Mouse (Mus musculus) regulatory T cell (primary cell): ENCODE results near the gene Gltp.

Source experiments
- in situ Hi-C: fragments of 300-600 bp; cut with MboI, MseI; formaldehyde crosslinking; loops from one replicate; pipeline ENCODE4 v1.15.1; 2025; ENCODE audit warnings: high pct_unique_total_duplicates

Gene Gltp

DNA sequence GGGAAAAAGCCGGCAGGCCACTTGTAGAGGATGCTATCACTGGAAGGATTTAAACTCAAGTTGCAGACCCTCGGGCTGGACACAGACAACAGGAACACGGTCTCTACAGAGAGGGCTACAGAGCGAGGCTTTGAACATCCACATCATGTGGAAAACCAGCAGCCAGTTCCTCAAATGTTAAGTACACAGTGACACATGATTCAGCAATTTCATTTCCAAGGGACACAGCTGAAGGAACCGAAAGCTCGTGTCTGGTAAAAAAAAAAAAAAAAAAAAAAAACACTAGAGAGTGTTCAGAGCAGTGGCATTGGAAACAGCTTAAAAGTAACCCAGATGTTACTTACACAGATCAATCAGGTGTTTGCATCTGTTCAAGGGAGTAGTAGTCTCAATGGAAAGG, 29.8 kb downstream of the Gltp start:
- in situ Hi-C loops, result no loop called here

DNA sequence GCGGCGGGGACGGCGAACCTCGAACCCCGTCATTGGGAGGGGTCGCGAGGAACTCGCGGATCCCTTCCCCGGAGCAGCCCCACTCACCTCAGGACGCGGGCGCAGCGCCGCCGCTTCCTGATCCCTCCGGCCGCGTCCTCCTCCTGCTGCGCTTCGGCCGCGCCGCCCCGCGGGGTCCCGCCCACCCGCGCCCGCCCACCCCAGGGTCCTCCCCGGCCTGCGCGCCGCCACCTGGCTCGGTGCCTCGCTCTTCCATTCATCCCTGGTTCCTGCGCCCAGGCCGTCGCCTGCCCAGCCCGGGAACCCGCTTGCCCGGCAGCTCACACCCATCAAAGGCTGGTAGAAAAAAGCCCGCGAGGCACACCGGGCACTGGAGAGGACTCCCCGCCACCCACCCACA, 32.5 kb downstream of the Gltp start, which contains the start of gene Trpv4:
Gene Trpv4, minus strand, starts transcription at position 167 of the 400 bp plus-strand sequence.
- in situ Hi-C loops, result no loop called here

DNA sequence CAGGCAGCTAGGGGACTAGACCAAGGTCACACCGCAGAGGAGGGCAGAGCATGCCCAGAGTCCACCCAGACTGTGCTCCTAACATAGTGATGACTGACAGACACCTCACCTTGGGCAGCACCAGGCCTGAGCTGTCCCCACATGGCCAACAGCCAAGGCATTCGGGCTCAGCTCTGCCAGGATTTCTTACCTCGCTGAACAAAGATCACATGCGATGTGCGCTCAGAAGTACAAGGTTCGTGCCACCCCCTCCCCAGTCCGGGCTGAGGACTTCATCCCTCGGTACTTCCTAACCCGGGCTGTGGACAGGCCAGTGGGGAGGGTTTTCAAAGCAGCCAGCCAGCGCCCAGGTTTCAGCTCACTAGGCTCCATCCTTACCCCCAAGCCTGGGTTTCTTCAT, 33.4 kb downstream of the Gltp start:
- in situ Hi-C loops, result no loop called here

DNA sequence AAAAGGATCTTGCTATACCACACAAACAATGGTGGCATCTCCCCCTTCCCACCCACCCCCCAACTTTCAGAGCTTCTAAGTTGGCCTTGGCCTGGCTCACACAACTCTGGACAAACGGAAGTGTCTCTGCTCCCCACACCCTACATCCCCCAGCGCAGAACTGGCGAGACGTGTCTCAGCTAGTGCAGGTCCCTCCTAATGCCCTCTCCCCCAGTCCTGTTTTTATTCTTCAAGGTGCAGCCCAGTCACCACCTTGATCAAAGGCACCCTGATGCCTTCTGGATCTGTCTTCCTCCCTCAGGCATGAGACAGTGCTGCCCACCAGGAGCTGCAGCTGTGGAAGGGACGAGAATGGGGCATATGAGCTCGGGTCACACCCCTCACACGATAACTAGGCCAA, 34.5 kb downstream of the Gltp start:
- in situ Hi-C loops, result no loop called here

DNA sequence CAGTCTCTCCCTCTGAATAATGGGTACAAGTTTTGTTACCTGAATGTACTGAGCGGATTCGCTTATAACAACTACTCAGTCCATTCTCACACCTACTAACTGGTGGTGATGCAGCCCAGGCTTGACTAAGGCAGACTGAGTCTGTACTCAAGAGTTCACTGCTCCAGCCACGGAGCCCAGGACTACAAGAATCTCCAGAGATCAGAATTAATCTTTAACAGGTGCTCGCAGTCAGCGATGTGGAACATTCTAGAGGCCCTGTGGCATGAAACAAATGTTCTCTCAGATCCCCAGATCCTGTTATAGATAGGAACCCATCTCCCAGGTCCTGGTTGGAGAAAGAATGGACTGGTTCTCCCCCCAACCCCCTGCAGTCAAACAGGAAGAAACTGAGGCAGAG, 35.1 kb downstream of the Gltp start:
- in situ Hi-C loops, result no loop called here

DNA sequence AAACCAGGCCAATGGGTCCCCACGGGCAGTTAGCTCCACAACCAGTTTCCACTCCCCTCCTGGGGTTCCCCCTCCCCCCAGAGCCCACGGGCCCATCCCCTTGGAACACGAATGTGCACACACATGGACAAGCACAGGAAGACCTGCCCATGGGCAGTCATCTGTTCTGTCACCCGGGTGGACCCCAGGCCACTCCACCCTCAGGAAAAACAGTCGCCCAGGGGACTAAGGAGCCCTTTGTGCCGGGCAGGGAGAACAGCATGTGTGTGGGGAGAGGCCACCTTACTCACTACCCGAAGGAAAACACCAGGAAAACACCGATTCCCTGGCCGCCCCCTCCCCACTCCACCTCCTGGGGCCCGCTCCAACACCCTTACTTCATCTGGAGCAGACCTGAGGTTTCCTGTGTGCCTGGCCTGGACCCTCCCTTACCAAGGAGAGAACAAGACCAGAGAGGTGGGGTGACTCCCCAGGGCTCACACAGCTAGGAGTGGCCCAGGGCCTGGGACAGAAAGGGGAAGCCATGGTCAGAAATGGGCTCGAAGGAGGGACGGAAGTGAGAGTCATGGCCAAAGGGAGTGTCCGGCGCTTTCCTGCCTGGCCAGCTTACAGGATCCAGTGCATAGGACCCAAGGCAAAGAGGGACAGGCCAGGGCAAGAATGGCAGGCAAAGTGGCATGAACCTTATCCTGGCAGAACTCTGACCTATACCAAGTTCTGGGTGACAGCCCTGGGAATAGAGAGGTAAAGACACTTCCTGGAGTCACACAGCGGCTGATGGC, 36.9 kb downstream of the Gltp start:
- in situ Hi-C loops, result no loop called here

DNA sequence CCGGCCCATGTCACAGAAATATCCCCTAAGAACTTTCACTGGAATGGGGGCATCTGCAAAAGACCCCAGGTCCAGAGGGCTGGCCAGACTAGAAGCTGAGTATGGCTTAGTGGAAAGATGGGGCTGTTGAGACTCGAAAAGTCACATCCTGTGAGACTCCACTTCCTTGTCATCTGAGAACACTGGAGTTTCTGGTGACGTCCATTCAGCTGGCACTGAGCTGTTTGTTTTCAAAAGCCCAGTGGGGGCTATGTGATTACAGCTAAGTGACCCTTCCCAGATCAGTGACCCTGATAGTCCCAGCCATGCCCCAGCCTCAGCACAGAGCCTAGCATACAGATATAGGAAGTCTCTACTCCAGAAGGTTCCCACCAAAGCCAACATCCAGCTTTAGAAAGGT, 39.3 kb downstream of the Gltp start:
- in situ Hi-C loops, result no loop called here

DNA sequence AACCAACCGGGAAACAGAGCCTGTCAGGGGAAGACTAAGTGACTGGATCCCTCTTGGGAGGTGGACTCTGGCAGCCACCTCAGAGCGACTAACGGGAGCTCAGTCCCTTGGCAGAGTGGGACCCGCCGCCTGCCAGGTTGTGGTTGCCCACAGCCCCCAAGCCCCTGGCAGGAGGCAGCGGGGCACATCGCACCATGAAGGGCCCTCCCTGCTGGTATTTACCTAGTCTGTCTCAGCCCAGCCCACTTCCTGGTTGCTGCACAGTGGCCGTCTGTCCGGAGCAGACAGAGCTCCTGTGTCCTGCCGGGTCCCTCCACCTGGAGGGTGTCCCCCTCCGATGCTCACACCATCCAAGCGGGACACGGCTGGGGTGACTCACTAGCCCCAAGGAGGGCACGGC, 39.8 kb downstream of the Gltp start:
- in situ Hi-C loops, result no loop called here

DNA sequence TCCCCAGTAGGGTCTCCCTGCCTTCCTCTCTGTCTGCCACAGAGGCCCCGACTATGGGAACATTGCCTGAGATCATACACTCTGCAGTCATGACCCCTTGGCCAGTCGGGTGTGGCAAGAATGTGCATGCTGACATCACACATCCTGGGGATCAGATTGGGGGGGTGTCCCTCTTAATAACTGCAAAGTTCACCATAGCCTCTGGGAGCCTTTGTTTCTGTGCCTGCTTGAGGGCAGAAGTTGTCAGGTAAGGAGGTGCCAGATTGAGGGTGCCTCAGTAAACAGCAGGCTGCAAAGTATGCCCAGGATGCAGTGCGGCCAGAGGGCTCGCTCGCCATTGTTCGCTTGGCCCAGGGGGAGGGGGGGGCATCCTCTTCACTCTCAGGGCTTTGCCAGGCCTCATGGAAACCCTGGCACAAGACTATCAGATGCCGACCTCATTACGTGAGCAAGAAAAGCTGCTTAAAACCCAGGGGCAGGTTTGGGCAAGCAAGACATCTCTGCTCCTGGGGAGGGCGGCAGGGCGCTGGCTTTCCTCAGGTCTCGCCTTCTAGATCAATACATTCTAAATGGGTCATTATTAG, 42.0 kb downstream of the Gltp start:
- in situ Hi-C loops, result no loop called here

DNA sequence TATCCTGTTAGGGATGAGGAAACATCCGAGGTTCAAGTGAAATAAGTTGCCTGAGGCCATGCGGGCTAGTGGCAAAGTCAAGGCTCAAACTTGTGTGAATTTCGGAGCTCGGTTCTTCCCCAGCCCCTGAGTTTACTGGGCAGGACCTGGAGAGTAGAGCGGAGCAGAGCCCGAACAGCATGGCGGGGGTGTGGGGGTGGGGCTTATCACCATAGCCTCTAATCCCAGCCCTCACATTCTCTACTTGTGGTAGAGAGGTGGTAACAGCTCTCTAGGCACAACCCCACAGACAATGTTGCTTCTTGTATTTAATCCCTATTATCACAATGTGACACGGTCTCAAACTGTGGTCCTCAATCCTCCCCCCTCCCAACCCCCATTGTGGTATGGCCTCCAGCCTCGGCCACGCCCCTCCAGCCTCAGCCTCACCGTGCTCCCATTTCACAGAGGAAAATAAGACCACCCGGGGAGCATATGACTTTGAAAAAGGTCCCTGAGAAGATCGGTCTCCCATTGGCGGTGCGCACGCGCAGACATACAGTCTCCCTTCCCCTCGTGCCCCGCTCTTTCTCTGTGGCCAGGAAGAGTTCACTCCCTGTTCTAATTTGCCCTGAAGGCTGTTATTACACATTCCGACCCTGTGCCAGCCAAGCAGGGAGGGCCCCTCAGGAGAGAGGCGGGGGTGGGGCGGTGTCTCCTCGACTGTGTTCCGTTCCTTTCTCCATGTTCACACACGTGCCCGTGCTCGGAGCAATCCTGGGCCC, 43.4 kb downstream of the Gltp start:
- in situ Hi-C loops, result no loop called here

DNA sequence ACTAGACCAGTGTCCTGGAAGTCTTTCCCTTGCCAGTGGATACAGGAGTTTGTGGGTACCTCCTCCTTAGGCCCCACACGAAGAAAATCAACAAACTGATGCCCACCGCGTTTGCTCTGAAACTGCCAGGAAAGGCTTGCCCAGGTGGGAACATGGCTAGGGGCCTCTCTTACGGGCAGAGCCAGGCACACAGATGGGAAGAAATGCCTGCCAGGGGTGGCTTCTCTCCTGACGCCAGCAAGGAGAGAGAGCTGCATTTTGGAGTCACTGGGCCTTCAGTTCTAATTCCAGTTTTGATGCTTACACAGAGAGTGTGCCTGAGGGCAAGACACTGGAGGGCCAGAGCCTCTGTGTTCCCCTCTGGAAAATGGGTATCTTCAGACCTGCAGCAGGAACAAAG, 44.9 kb downstream of the Gltp start:
- in situ Hi-C loops, result no loop called here

DNA sequence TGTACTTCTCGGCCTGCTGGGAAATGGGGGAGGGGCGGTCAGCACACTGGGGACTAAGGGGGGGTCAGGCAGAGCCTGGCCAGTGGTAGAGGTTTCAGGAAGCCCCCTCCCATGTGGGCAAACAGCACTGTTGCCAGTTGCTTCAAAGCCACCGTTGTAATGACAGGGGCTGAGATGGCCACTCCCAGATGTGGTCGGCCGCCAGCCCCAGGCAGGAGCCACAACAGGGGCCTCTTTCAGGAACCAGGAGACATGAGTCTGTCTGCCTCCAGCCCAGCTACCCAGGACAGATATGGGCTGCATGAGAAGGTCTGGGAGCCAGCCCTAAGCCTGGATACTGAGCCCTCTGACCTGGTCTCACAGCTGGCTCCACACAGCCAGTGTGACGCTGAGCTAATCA, 45.9 kb downstream of the Gltp start:
- in situ Hi-C loops, result no loop called here

DNA sequence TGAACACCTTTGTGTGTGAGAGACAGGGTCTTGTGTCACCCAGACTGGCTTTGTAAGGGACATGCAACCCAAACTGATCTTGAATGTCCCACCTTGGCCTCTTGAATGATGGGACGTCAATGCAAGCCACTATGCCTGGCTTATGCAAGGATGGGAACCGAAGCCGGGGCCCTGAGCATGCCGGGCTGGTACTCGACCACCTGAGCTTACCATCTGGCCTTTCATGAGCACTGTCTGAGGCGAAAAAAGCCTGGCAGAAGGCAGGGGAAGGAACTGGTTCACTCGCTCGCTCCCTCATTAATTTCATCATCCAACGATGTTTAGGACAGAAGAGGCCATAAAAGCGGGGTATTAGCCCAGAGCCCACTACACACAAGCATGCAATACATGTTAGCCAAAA, 50.0 kb downstream of the Gltp start:
- in situ Hi-C loops, result no loop called here

DNA sequence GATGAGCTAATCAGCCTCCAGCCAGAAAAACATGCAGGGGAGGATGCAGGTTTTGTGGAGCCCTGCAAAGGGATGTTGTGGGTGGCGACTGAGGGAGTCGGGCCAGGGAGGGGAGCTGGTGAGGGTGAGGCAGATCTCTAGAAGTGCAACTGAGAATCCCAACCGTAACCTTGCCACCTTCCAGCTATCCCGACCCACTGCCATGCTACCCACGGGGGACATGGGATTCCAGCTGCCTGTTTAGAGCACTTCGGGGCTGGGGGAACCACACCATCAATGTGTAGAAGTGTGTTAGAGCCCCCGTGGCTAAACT, 51.2 kb downstream of the Gltp start:
- in situ Hi-C loops, result no loop called here

DNA sequence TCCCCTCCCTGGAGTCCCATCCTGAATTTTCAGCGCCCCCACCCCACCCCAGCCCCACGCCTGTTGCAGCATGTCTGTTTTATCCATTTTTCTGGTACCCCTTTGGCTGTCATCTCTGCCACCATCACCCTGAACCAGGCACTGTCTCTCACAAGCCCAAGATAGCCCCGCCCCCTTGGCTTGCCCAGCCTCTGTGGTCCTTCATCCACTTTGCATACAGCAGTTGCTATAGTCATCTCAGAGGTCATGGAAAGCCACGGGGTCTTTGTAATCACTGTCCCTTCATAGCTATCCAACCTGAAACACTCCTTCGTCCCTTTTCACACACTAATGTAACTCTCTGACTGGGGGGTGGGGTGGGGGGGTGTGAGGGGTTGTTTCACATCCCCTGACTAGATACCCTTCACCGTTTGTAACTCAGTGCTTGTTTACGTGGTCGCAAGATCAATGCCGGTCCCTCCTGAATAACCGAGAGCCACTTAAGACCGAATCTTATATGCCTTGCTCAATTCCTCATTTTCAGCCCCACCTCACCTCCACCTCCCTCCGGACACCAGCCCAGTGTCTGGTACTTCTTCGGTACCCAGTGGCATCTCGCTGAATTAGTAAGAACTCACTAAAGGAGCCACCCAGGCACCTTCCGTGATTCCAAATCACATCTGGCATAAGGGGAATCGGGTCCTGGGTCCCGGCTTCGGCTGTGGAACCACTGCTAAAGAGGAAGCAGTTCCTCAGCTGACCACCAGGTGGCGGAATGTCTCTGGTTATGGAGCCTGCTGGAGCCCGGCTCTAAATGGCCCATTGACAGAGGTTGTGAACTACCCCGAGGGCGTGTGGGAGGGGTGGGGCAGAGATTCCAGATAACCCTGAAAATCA, 51.8 kb downstream of the Gltp start:
- in situ Hi-C loops, result no loop called here

DNA sequence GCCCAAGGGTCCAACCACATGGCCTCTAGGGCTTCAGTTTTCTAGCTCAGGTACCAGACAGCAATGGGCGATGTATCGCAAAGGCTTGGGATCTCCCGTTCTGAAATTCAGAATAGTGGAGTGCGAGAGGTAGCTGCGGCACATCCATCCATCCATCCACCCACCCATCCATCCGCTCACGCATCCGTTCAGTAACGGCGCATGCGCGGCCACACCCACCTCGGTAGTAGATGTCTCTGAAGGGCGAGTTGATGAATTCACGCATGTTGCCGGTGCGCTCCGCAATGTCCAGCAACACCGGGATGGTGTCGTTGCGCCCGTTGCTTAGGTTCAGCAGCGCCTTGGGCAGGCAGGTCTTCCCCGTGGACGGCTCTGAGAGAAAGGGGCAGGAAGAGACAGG, 54.7 kb downstream of the Gltp start:
- in situ Hi-C loops, result no loop called here

DNA sequence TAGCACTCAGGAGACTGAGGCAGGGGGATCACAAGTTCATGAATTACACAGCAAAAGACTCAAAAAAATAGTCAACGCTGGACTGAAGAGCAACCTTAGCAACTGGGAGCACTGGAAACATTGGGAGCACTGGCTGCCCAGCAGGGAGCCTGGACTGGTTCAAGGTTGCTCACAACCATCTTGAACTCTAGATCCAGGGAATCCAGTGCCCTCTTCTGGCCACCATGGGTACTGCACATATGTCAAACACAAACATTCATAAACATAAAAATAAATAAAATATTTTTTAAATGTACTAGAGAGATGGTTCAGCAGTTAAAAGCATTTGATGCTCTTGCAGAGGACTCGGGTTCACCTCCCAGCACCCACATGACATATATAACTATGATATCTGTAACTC, 59.4 kb downstream of the Gltp start:
- in situ Hi-C loops, result no loop called here

DNA sequence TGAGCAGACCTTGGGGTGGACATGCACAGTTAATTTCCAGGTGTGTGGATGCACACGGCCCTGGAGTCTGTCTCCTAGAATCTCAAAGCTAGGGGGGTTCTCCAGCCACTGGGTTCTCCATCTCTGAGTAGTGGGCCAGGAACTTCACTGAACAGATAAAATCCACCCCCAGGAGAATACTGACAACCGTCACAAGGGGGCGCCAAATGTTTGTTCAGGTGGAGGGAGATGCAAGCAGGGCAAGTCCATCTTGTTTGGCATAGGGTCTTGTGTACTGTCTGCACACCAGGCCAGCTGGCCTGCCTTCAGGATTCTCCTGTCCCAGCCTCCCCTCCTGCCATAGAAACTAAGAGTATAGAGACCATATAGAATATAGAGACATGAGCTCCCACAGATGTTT, 65.2 kb downstream of the Gltp start:
- in situ Hi-C loops, result no loop called here

DNA sequence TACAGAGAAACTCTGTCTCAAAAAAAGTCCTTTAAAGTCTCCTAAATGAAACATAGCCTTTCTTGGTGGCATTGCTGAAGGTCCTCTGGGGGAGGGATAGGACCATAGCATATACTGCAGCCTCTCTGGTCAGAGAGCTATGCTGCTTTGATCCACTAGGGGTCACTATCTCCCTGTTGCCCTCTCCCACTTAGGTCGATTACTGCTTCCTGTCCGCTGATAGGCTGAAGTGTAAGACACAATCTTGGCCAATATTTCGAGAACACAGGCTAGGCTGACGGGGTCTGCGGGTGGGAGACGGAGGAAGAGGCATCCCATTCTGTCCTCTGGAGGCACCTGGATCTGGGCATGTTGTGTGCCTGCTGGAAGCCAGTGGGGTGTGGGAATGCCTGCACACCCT, 70.5 kb downstream of the Gltp start:
- in situ Hi-C loops, result no loop called here
